Mouse (Mus musculus): Measurements from ENCODE around the gene Nutm1. TPM values are rescaled to one million over a fixed set of nuclear protein-coding genes. Genes with fewer than 3 reads are reported as not detected.

The Nutm1 gene
- total RNA-seq, 2 experiments from 2014 or later, result not detected

DNA sequence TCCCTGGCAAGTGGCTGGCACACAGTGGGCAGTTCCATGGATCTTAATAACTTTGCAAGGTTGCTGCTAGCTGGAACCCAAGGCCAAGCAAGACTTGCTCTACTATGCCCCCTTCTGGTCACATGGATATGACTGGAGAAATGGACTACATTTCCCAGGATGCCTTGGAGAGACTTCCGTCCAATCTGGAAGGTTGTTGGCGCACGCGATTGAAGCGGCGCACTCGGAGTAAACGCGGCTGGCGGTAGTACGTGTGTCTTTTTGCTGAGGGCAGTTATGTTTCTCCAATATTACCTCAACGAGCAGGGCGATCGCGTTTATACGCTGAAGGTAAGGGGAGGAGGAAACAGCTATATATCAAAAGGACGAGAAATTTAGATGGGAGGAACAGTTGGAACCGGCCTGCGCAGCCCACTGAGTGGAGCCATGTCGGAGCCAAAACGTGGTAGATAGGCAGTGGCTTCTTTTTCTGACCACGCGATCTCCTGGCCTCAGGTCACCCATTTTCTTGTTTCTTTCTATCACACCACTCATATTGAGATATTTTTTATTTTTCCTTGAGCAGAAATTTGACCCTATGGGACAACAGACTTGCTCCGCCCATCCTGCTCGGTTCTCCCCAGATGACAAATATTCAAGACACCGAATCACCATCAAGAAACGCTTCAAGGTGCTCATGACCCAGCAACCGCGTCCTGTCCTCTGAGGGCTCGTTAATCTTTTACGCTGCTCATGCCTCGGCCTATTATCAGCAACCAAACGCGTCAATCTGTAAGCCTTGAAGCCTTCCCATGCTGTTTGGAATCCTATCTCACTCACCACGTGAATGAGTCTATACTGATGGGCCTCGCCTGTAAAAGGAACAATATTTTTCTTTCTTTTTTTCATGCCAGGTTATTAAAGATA, 2.9 kb upstream of the Nutm1 start, which contains the start of gene Nop10:
Gene Nop10 (plus strand): TSS at position 179 of the 906 bp plus-strand sequence.
- peak; percentile 56 for ATAC-seq (replicated peaks; ENCODE audit: poor library complexity)

DNA sequence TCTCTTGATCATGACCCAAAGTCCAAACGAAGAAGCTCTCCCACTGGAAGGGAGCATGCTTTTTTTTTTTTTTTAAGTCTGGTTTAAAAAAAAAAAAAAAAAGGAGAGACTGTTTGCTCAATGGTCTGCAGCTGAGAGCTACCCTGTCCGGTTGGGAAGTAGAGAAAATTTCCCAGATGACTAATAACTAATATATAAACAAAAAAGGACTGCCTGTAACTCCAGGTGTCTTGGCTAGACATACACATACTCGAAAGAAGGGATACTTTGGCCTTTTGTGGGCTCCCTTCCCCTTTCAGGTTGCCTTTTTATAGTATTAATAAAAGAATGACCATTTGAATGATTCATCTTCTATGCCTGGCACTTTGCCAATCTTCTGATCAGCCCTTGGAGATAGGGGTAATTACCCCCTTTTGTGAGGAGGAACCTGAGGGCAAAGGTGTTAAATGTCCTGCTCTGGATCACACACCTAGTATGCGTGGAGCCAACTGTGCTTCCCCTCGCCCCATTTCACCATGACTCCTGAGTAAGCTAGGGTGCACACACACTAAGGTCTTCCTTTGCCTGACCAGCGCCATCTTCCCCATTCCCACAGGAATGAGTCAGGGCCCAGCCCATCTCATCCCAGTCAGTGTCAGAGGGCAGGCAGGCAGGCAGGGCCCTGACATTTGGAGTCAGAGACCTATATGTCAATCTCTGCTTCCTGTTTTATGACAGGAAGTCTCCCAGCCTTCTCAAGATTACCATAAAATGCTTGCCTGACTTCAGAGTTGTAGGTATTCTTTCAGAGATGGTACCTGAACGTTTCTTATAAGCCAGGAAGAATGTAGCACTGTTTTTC, 4.2 kb downstream of the Nutm1 start:
- ATAC-seq (replicated peaks; ENCODE audit: poor library complexity), result peak; percentile 54

DNA sequence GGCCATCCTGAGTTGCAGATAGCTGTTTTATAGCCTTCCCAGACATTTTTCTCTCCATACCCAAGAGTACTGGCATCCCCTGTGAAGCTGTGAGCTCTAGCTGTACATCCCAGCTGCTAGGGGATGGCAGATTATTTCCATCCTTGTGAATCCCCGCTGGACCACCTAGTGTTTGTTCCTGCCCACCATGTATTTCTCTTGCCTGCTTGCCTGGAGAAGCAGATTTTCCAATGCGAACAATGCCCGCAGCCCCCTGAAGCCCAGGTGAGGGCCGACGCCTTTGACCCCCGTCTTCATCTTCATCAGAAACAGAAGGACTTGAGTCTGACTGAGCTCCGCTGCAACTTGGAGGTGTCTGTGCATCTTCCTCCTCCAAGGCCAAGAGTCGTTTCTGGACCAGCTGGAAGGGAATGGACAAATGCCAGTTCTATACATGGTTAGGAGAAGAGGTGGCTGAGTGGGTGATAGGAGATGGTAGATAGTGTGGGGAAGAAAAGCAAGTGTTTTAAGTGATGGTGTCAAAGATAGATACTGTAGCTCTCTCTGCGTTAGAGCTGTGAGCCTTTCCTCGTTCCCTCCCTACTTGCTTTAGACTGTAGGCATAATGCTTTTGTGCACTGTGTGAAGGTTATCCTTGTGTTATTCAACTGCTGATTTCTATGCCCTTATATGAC, 9.2 kb downstream of the Nutm1 start:
- ATAC-seq (replicated peaks; ENCODE audit: poor library complexity), result no peak

DNA sequence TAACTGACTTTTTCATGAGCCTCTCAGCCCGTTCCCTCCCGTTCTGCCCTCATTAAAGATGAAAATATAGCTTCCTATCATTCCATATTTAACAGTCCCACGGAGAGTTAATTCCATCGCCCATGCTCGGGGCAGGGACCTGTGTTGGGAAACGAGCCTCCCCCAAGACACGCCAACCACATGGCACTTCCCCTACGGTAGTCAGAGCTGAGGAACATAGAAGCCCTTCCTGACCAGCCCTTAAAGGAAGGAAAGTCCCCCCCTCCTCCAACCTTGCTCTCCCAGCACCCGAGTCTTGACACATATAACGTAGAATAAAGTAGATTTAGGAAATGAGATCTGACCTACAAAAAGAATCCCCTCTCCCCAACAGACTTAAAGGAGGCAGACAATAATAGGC, 11.8 kb downstream of the Nutm1 start:
- ATAC-seq (replicated peaks; ENCODE audit: poor library complexity), result peak; percentile 80

DNA sequence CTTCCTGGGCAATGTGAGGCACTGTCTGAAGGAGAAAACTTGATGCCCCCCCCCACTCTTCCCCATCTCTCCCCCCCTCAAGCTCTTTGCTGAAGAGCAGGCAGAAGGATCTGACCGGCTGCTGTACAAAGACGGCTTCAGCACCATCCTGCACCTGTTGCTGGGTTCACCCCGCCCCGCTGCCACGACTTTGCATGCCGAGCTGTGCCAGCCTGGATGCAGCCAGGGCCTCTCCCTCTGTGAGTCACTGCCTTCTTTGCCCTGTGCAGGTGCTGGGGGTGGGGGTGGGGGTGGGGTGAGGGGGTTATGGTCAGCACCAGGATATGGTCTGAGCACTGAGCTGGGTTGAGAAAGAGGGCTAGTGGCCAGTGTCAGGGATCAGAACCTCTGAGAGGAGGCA, 12.9 kb downstream of the Nutm1 start:
- ATAC-seq (replicated peaks; ENCODE audit: poor library complexity), result no peak

DNA sequence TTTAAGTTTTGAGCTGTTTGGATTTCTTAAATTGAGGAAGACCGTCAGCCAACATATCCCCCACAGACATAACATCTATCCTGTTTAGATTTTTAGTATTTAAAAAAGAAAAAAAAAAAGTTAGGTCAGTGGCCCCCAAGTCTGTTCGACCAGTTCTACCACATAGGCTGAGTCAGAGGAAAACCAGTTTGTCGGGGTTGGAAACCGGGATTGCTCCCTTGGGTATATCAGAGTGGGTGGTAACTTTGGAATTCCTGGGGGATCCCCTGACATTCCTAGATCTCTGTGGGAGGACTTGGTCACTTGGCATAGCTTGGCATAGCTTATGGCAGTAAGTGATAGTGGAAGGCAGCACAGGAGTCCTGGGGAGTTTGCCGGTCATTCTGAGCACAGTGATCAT, 13.8 kb downstream of the Nutm1 start:
- no peak for ATAC-seq (replicated peaks; ENCODE audit: poor library complexity)

DNA sequence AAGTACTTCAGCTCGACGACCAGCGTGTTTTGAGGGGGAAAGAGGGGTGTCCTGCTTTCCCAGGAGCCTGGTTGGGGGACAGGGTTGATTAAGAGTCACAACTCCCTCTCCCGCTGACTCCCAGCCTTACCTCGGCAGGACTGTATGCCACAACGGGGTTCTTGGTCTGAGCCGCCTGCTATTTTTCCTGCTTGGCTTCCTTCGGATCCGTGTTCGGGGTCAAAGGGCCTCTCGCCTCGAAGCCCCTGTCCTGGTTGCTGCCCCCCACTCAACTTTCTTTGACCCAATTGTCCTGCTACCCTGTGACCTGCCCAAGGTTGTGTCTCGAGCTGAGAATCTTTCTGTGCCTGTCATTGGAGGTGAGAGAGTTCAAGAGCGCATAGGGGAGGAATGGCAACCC, 17.3 kb downstream of the Nutm1 start:
- ATAC-seq (replicated peaks; ENCODE audit: poor library complexity), result no peak

DNA sequence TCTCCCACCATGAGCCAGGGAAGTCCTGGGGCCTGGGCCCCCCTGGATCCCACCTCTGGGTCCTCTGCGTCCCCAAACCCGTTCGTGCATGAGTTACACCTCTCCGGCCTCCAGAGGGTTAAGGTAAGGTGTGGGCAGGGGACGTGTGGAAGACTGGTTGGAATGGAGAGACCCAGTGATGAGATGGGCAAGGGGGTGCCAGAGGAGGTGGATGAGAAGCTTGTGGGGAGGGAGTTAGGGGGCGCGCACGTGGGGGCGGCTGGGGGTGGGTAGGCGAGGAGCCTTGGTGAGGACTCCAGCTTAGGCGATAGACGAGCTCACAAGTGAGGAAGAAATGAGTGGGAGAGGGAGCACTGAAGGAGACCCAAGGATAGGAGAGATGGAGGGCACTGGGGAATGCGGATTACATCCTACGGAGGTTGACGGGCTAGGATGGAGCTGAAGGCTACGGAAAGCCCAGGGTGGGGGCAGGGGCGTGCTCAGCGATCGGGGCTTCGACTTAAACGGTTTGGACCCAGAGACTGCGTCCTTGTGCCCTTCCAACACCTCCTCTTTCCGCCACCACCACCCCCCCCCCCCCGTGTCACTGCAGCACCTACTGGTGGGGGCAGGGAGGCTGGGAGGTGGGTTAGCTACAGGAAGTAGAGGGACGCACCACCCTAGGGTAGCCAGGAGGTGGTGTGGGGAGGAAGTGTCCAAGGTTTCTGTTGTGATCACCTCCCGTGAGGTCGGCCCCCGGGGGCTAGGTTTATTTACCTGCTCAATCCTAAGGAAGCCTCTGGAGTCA, 19.0 kb downstream of the Nutm1 start:
- peak; percentile 52 for ATAC-seq (replicated peaks; ENCODE audit: poor library complexity)

DNA sequence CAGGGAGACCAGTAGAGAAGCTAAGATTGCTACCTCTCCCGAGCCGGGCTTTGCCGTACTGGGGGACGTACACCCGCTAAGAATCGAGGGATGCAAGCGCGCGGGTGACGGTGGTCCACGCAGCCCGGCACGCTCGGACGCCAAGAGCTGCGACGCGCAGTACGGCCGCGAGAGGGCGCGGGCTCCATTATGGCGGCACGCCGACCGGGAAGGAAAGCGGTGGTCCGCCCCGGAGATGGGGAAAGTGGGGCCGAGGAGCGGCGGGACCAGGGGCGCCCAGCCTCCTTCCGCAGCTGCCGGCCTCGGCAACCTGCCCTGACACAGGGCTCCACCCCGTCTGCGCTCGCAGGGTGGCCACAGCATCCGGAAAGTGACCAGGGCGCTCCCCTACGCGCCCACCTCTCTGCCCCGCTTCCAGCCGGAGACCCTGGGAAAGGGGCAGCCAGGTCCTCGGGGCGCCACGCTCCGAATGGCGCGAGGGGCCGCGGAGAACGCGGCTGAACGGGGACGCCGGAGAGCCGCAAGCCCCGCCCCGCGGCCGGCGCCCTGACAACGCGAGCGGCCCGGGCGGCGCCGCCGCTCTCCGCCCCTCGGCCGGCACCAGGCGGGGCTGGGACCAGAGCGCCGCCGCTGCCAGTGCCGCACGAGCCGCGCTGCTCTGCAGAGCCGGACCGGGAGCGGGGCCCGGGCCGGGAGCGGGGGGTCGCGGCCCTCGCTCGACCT, 19.7 kb downstream of the Nutm1 start, which contains the start of gene Lpcat4:
Gene Lpcat4 (plus strand): TSS at position 257 of the 723 bp plus-strand sequence.
- peak; percentile 85 for ATAC-seq (replicated peaks; ENCODE audit: poor library complexity)

DNA sequence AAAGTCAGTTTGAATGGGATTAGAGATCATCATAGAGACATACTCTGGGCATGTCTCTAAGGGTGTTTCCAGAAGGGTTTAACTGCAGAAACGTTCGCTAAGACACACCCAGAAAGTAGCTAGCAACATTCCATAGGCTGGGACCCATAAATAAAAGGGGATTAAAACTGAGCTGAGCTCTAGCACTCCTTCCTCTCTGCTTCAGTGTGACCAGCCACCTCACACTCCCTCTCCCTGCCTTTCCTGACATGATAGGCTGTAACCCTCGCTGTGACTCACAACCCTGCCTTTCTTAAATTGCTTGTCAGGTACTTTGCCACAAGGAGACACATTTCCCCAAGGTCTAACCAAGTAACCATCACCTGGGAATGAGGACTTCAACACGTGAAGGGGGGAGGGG, 21.1 kb downstream of the Nutm1 start:
- no peak for ATAC-seq (replicated peaks; ENCODE audit: poor library complexity)

DNA sequence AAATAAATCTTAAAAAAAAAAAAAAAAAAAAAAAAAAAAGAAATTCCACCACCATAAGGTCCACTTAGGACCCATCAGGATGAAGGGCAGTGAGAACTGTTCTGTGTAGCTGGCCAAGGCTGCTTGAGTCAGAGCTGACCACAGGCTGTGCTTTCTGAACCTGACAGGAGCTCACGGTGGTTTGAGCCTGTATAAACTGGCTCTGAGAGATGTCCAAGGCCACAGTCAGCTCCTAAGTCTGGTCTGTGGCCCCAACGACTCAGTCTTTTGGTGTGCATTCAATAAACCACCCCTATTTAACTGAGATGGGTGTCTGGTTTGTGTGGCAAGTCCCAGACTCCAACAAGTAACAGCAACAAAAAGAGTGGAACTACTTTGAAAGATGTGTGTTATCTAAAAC, 22.5 kb downstream of the Nutm1 start:
- ATAC-seq (replicated peaks; ENCODE audit: poor library complexity), result no peak

DNA sequence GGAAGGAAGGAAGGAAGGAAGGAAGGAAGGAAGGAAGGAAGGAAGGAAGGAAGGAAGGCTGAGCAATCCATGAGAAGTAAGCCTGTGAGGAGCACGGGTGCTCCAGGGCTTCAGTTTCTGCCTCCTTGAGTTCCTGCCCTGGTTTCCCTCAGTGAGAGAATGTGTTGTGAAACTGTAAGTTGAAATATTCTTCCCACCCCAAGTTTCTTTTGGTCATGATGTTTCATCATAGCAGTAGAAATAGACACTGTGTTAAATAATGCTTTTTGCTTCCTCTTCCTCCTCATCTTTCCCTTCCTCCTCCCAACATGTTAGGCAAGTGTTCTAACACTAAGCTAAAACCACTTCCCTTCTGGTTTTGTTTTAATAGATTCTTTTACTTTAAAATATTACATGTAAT, 26.5 kb downstream of the Nutm1 start:
- ATAC-seq (replicated peaks; ENCODE audit: poor library complexity), result peak; percentile 98

DNA sequence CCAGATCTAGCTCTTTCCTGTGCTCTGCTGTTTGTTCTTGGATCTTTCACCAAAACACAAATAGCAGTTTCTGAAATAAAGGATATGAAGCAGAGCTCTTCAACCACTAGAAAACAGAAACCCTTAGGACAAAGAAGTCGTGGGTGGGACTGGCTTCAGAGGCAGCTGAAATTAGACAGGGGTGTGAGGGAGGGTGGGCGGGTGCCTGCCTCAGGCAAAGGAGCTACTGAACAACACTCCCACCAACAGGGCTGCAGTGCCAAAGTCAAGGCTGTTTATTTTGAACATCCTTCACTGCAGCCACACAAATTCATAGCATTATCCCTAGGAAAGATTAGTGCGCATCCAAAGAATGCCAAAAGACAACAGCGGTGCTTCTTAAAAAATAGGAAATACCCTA, 34.7 kb downstream of the Nutm1 start:
- no peak for ATAC-seq (replicated peaks; ENCODE audit: poor library complexity)

DNA sequence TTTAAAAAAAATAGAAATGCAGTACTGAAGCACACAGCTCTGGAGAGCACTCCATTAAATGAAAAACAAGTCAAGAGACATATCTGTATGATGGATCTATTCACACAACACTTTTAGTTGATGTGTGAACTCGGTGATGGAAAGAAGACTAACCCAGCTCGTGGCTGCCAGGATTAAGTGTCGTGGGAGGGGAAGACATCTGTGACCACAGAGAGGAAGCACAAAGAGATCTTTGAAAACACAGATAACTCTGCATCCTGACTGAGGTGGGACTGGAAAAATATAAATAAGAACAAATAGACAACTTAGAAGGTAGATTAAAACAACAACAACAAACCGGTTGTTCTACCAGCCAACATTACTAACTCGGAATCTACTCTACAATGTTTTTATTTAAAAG, 36.5 kb downstream of the Nutm1 start:
- ATAC-seq (replicated peaks; ENCODE audit: poor library complexity), result peak; percentile 58; the same call in 1 of the 2 replicates

DNA sequence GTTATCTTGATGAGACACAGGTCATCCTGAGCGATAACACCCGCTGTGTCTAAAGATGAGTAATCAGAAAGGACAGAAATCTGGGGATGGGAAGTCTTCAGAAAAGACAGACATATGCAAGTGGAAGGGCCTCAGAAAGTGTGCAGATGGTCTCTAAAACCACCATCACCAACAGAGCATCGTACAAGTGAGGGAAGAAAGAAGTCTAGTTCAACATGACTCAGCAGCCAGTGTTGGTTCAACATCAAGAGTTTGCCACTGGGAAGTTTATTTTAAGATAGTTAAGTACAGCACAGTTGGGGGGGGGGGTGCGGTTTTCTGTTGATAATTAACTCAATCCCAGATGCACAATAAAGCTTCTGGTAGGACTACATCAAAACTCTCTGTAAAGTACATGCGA, 38.2 kb downstream of the Nutm1 start:
- no peak for ATAC-seq (replicated peaks; ENCODE audit: poor library complexity)

DNA sequence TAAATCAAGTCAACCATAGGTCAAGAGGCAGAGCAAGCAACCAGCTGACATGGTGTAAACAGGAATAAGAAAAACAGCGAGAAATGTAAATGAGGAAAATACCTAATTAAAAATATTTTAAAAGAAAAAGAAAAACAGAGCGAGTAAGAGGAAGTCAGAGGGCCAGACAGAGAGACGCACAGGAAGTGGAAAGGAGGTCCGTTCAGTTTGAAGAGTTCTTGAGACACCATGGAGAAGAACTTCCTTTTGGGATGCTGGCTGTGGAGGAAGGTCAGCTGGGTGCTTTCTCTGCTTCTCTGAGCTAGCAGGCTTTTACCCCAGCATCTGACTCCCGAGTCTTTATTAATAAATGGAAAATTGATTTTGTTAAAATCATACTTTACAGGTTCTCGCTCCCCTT, 41.5 kb downstream of the Nutm1 start:
- ATAC-seq (replicated peaks; ENCODE audit: poor library complexity), result peak; percentile 53; the same call in 1 of the 2 replicates

DNA sequence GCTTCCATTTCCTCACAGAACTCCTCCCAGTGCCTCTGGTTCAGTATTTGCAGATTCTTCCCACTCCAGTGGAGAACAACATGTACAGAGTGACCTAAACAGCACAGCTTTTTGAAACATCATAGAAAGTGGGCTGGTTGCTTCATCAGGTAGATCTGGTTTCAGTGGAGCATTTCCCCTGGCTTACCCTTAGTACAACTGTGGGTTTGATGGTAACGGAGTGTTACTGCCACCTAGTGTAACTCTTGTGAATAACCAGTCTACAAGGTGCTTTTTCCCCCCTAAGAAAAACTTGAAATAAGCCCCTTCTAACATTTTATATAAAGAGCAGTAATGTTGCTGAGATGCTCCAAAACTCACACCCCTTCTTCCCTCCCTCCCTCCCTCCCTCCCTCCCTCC, 43.1 kb downstream of the Nutm1 start:
- ATAC-seq (replicated peaks; ENCODE audit: poor library complexity), result peak; percentile 95

DNA sequence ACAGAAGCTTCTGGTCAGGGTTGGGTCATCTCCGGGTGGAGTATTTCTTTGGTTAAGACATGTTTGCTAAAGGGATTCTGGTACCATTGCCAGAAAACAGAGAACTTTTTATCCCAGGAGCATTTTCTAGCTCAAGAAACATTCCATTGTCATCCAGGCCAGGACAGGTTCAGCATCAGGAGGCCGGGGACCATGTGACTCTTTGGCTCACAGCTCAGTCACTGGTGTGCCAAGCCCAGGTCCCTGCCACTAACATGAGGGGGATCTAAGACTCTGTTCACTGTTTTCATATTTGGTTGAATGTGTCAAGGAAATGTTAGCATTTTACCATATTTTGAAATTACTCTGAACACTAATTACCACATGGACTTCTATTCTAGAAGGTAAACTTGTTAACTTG, 48.4 kb downstream of the Nutm1 start:
- ATAC-seq (replicated peaks; ENCODE audit: poor library complexity), result no peak

DNA sequence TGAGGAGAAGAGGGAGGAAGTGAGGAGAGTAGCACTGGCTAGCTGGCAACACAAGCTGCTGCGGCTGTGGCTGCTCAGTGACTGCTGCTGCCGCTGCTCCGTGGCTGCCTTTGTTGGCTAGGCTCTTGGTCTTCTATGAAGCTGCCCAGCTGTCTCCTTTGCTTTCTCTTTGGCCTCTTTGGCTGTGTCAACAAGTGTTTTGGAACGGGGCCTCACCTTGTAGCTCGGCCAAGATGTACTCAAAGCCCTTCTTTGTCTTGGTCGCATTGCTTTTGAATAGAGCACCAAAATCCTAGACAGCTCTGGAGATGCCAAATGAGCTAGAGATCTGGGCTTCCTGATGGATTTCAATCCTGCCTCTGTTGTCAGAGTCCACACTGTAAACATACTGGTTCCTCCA, 48.9 kb downstream of the Nutm1 start:
- 0 out of 2 replicates have a peak, but pooled peaks have one; percentile 23 for ATAC-seq (replicated peaks; ENCODE audit: poor library complexity)

DNA sequence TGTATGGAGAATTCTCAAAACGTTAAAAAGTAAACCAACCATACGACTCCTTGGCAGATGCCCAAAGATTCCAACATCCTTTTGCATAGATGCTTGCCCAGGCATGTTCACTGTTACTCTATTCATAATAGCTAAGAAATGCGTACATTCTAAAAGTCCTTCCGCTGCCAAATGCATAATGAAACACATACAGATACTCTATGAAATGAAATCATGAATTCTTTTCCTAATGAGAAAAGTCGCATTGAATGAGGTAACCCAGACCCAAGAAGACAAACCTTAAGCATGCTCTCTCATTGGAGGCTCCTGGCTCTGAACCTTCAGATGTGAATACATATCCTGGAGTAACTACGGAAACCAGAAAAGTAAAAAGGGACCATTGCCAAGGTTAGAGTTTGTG, 56.0 kb downstream of the Nutm1 start:
- ATAC-seq (replicated peaks; ENCODE audit: poor library complexity), result no peak

All from megakaryocyte progenitor cell, adult 5-6 weeks (primary cell).